Mouse (Mus musculus): ENCODE measurements around the gene Ptprm. TPM values are rescaled to one million over a fixed set of nuclear protein-coding genes. Genes with fewer than 3 reads are reported as not detected.

Ptprm gene
- polyA plus RNA-seq, 1 experiment from 2014 or later, result 8.0 TPM

DNA sequence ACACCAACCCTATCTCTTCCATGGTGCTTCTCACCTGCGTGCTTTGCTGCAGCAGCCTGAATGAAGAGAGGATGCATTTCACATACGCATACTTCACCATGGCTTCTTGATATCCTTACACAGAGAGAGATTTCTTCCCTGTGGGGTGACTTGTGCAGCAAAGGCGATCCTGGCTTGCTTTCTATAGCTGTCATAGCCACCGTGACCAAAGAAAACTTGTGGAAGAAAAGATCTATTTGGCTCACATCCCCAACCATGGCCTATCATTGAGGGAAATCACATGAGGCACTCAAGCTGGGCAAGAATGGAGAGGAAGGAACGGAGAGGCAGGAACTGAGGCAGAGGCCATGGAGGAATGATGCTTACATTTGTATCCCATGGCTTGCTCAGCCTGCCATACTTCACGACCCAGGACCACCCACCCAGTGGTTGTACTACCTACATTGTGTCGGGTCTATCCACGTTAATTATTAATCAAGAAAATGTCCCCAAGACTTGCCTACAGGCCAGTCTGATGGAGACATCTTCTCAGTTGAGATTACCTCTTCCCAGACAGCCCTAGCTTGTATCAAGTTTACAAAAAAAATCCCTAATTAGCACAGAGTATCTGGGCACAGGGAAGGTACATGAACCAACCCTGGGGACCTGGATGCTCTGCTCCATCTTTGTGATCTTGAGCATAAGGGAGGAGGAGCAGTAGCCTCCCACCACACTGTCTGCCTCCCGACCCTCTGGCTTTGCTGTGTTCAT is 641.6 kb downstream of the Ptprm start:
- DNase-seq (ENCODE audit: low spot score) (no peak), ATAC-seq (no peak)
- no peak overlapping the region for H3K4me2 ChIP-seq (ENCODE audit: low read length)
- no peaks in the 10 kb centered on the region for H3K36me3 ChIP-seq (ENCODE audit: control insufficient read depth, insufficient read depth, low read length)
- H3K4me1 ChIP-seq (ENCODE audit: control insufficient read depth, insufficient read depth, low read length), result no peaks in the 10 kb centered on the region
- WGBS, result 89% methylated on average over 9 of the region's 9 CpGs
- no peak overlapping the region for H3K9ac ChIP-seq (ENCODE audit: low read length)
- no peak overlapping the region for H3K27ac ChIP-seq (ENCODE audit: low read depth, low read length)
- no peak overlapping the region for H3K4me3 ChIP-seq (ENCODE audit: low read depth, low read length)
- H3K9me3 ChIP-seq (replicated peaks; ENCODE audit: control insufficient read depth, low read length), result no peaks in the 10 kb centered on the region
- H3K27me3 ChIP-seq (replicated peaks; ENCODE audit: control insufficient read depth, insufficient read depth, low read length), result no peaks in the 10 kb centered on the region

DNA sequence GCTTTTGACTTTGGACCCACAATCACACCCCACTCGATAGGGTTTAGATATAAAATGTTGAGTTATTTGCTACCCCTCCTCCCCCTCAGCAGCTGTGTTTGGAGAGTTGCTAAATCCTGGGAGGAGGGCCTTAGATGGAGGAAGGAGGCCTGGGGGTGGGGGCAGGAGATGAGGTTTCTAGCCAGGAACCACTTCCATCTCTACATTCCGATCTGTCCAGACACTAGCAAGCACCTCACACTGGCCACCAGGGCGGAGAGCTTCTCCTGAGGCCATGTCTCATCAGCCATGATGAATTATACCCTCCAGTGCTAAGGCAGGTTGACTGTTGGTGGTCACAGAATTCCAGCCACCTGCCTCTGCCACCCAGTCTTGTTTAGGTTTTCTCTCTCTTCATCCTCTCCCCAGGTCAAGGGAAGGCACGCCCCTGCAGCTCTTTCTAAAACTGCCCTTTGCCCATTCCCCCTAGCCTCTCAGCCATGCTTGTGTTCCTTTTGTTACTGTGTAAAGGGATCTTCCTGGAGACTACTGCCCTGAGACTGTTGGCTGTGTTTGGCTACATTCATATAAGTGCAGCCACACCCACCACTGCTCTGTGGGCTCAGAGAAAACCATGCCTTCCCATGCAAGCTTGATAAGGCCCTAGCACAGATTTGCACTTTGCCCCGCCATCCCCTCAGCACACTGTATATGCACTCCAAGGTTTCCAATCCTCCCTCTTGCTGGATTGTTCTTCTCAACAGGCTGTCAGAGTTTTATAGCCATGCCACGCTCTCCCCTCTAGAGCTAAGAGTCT is 642.8 kb downstream of the Ptprm start:
- no peak overlapping the region for H3K27ac ChIP-seq (ENCODE audit: low read depth, low read length)
- no peaks in the 10 kb centered on the region for H3K9me3 ChIP-seq (replicated peaks; ENCODE audit: control insufficient read depth, low read length)
- no peaks in the 10 kb centered on the region for H3K36me3 ChIP-seq (ENCODE audit: control insufficient read depth, insufficient read depth, low read length)
- 81% methylated on average over 6 of the region's 6 CpGs for WGBS
- H3K9ac ChIP-seq (ENCODE audit: low read length), result no peak overlapping the region
- H3K4me3 ChIP-seq (ENCODE audit: low read depth, low read length), result no peak overlapping the region
- H3K4me1 ChIP-seq (ENCODE audit: control insufficient read depth, insufficient read depth, low read length), result no peaks in the 10 kb centered on the region
- no peaks in the 10 kb centered on the region for H3K27me3 ChIP-seq (replicated peaks; ENCODE audit: control insufficient read depth, insufficient read depth, low read length)
- ATAC-seq (no peak), DNase-seq (ENCODE audit: low spot score) (no peak)
- H3K4me2 ChIP-seq (ENCODE audit: low read length), result no peak overlapping the region

DNA sequence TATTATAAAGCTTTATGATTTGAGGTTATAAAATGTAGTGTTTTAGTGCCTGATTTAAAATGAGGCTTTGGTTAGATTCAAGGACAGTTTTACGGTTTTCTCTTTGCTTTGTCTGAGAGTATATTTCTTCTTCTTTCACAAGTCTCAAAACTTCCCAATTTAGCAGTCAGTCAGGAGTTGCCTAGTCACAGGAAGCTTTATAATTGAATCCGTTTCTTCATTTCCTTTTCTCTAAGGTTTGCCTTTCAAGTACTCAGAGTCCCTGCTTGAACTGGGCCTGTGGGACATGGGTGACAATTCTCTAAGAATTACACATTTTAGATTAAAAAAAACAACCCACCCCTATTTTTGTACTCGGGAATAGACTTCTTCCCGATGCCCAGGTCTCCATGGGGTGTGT is 643.7 kb downstream of the Ptprm start:
- H3K27me3 ChIP-seq (replicated peaks; ENCODE audit: control insufficient read depth, insufficient read depth, low read length), result no peaks in the 10 kb centered on the region
- no peaks in the 10 kb centered on the region for H3K4me1 ChIP-seq (ENCODE audit: control insufficient read depth, insufficient read depth, low read length)
- ATAC-seq (no peak), DNase-seq (ENCODE audit: low spot score) (no peak)
- no peak overlapping the region for H3K4me3 ChIP-seq (ENCODE audit: low read depth, low read length)
- H3K4me2 ChIP-seq (ENCODE audit: low read length), result no peak overlapping the region
- H3K36me3 ChIP-seq (ENCODE audit: control insufficient read depth, insufficient read depth, low read length), result no peaks in the 10 kb centered on the region
- no peak overlapping the region for H3K27ac ChIP-seq (ENCODE audit: low read depth, low read length)
- no peaks in the 10 kb centered on the region for H3K9me3 ChIP-seq (replicated peaks; ENCODE audit: control insufficient read depth, low read length)
- H3K9ac ChIP-seq (ENCODE audit: low read length), result no peak overlapping the region
- WGBS, result 64% methylated on average over 4 of the region's 4 CpGs

DNA sequence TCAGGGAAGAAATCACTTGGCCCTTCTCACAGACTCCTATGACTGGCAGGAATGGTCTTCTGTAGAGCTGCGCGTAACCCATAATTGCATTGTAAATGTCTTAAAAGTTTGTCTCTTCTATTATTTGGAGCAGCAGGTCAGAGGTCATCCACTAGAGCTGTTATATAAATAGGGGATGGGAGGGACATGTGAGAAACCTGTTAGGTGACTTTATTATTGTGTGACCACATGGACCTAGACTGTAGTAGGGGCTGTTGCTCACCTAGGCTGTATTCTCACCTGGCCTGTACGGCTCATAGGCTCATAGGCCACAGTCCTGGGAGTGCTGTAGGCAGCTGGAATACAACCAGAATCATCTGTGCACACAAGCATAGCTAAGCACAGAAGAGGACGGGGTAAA is 645.5 kb downstream of the Ptprm start:
- H3K4me1 ChIP-seq (ENCODE audit: control insufficient read depth, insufficient read depth, low read length), result no peaks in the 10 kb centered on the region
- ATAC-seq, result no peak
- H3K27me3 ChIP-seq (replicated peaks; ENCODE audit: control insufficient read depth, insufficient read depth, low read length), result no peaks in the 10 kb centered on the region
- DNase-seq (ENCODE audit: low spot score), result no peak
- 94% methylated on average over 4 of the region's 4 CpGs for WGBS
- no peak overlapping the region for H3K27ac ChIP-seq (ENCODE audit: low read depth, low read length)
- no peak overlapping the region for H3K4me3 ChIP-seq (ENCODE audit: low read depth, low read length)
- H3K36me3 ChIP-seq (ENCODE audit: control insufficient read depth, insufficient read depth, low read length), result no peaks in the 10 kb centered on the region
- no peaks in the 10 kb centered on the region for H3K9me3 ChIP-seq (replicated peaks; ENCODE audit: control insufficient read depth, low read length)
- H3K9ac ChIP-seq (ENCODE audit: low read length), result no peak overlapping the region
- no peak overlapping the region for H3K4me2 ChIP-seq (ENCODE audit: low read length)

DNA sequence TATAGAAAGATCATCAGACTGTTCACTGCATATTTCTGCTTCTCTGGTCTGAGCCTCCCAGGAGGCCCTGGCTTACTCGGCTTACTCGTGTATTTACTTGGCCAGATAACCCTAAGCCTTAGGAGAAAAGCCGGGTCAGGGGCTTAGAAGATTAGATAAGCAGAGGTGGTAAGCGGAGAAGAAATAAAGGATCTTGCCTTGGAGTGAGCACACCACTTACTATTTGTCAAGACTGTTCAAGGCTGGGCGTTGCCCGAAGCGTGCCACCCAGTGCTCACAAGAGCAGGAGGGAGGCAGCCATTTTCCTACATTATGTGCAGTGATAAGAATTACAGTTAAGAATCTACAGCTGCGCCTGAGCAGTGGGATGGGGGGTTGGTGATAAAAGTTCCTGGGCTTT is 646.6 kb downstream of the Ptprm start:
- no peaks in the 10 kb centered on the region for H3K36me3 ChIP-seq (ENCODE audit: control insufficient read depth, insufficient read depth, low read length)
- H3K9ac ChIP-seq (ENCODE audit: low read length), result no peak overlapping the region
- no peak for DNase-seq (ENCODE audit: low spot score)
- no peaks in the 10 kb centered on the region for H3K9me3 ChIP-seq (replicated peaks; ENCODE audit: control insufficient read depth, low read length)
- ATAC-seq, result no peak
- no peak overlapping the region for H3K4me3 ChIP-seq (ENCODE audit: low read depth, low read length)
- no peak overlapping the region for H3K4me2 ChIP-seq (ENCODE audit: low read length)
- H3K27ac ChIP-seq (ENCODE audit: low read depth, low read length), result no peak overlapping the region
- H3K4me1 ChIP-seq (ENCODE audit: control insufficient read depth, insufficient read depth, low read length), result no peaks in the 10 kb centered on the region
- WGBS, result 72% methylated on average over 8 of the region's 8 CpGs
- H3K27me3 ChIP-seq (replicated peaks; ENCODE audit: control insufficient read depth, insufficient read depth, low read length), result no peaks in the 10 kb centered on the region

DNA sequence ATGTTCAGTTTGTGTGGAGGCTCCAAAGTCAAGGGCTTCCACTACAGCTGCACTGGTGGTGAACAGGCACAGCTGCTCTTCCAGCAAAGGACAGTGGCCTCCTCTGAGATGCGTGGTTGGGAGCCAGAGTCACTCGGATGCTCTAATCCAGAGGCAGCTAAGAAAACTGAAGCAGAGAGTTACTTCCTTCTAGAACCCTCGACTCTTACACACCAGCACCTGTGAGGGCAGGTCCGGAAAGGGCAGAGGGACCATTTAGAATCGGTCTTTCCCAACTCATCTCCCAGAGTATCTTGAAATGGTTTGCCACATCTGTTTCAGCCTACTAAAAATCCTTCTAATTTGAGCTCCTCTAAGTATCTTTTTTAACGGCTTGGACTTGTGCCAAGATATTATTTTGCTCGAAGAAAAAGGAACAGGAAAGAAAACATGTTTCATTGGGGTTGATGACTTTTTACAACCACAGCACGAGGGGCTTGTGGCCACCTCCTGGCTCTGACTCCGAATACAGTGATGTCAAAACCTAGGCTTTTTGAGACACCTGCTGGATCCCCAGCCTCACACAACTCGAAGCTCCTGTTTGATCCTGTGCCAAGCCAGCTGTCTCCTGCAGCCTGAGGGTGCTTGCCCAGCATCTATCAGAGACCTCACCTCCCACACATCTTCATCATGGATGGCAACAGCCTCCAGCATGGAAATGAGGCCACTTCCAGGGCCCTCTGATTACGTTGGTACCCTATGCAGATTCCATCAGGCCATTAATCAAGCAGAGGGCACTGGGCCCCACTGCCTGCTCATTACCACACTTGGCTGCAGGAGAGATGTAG is 652.7 kb downstream of the Ptprm start:
- no peak overlapping the region for H3K27ac ChIP-seq (ENCODE audit: low read depth, low read length)
- WGBS, result 53% methylated on average over 11 of the region's 11 CpGs
- no peak overlapping the region for H3K4me3 ChIP-seq (ENCODE audit: low read depth, low read length)
- DNase-seq (ENCODE audit: low spot score) (peak; percentile 46), ATAC-seq (peak; percentile 42; the same call in 1 of the 2 replicates)
- peaks cover 5% of the 10 kb centered on the region for H3K4me1 ChIP-seq (ENCODE audit: control insufficient read depth, insufficient read depth, low read length)
- no peaks in the 10 kb centered on the region for H3K36me3 ChIP-seq (ENCODE audit: control insufficient read depth, insufficient read depth, low read length)
- no peaks in the 10 kb centered on the region for H3K9me3 ChIP-seq (replicated peaks; ENCODE audit: control insufficient read depth, low read length)
- H3K27me3 ChIP-seq (replicated peaks; ENCODE audit: control insufficient read depth, insufficient read depth, low read length), result no peaks in the 10 kb centered on the region
- no peak overlapping the region for H3K9ac ChIP-seq (ENCODE audit: low read length)
- H3K4me2 ChIP-seq (ENCODE audit: low read length), result no peak overlapping the region

DNA sequence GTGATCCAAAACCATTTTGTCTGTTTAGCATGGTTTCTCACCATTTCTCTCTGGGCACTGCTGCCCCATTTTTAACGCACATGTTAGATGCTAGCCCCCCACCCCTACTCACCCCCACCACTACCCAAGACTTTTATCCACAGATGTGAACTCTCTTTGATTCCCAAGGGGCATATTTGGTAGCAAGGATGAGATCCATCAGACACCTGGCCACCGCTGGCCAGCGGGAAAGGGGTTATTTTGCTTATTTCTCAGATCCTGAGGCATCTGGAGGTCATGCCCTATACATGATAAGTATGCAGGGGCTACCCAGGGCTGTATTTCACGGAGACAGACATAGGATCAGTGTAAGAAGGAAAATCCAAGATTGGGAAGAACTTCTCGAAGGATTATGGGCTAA is 654.4 kb downstream of the Ptprm start:
- no peak overlapping the region for H3K27ac ChIP-seq (ENCODE audit: low read depth, low read length)
- H3K4me1 ChIP-seq (ENCODE audit: control insufficient read depth, insufficient read depth, low read length), result peaks cover 8% of the 10 kb centered on the region
- no peak overlapping the region for H3K4me3 ChIP-seq (ENCODE audit: low read depth, low read length)
- H3K36me3 ChIP-seq (ENCODE audit: control insufficient read depth, insufficient read depth, low read length), result no peaks in the 10 kb centered on the region
- H3K9ac ChIP-seq (ENCODE audit: low read length), result no peak overlapping the region
- no peaks in the 10 kb centered on the region for H3K27me3 ChIP-seq (replicated peaks; ENCODE audit: control insufficient read depth, insufficient read depth, low read length)
- ATAC-seq, result no peak
- H3K9me3 ChIP-seq (replicated peaks; ENCODE audit: control insufficient read depth, low read length), result no peaks in the 10 kb centered on the region
- 83% methylated on average over 5 of the region's 5 CpGs for WGBS
- no peak for DNase-seq (ENCODE audit: low spot score)
- no peak overlapping the region for H3K4me2 ChIP-seq (ENCODE audit: low read length)

DNA sequence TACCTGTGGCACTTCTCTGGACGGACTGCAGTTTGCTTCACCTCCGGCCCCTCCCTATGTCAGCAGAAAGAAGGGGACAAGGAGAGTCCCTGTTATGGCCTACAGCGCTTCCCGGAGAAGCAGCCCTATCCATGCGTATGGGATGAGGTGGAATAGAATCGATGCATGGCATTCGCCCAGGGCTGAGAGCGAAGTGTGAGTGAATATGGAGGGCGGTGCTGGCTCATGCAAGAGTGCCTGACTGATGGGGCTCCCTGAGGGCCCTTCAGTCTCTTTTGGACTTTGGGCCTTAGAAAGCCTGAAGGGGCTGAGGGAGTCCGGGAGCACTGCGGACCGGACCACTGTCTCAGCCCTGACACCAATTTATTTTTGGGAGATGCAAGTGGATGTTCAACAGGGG is 656.6 kb downstream of the Ptprm start:
- ATAC-seq, result no peak
- H3K9me3 ChIP-seq (replicated peaks; ENCODE audit: control insufficient read depth, low read length), result no peaks in the 10 kb centered on the region

More for the DNA sequence above, 656.6 kb downstream of the Ptprm start:
- peak overlapping the region; percentile 26; the same call in 1 of the 2 replicates for H3K9ac ChIP-seq (ENCODE audit: low read length)
- H3K4me3 ChIP-seq (ENCODE audit: low read depth, low read length), result no peak overlapping the region
- peak; percentile 32 for DNase-seq (ENCODE audit: low spot score)
- no peak overlapping the region for H3K27ac ChIP-seq (ENCODE audit: low read depth, low read length)
- WGBS, result 81% methylated on average over 12 of the region's 12 CpGs
- no peaks in the 10 kb centered on the region for H3K27me3 ChIP-seq (replicated peaks; ENCODE audit: control insufficient read depth, insufficient read depth, low read length)
- no peak overlapping the region for H3K4me2 ChIP-seq (ENCODE audit: low read length)
- H3K36me3 ChIP-seq (ENCODE audit: control insufficient read depth, insufficient read depth, low read length), result no peaks in the 10 kb centered on the region
- H3K4me1 ChIP-seq (ENCODE audit: control insufficient read depth, insufficient read depth, low read length), result peaks cover 22% of the 10 kb centered on the region

All from forebrain, embryonic 14.5 days (tissue).